Mouse (Mus musculus) mature B cell (primary cell): Measurements from ENCODE around the gene Csmd2.

Experiments used
- in situ Hi-C: fragments of 300-500 bp; cut with MboI; formaldehyde crosslinking; loops from 2 replicates; pipeline ENCODE4 v1.14.3; 2019

Gene Csmd2

GRCm38 (mm10) chr4:128245201-128245600 lies 257.5 kb downstream of the Csmd2 start:
- in situ Hi-C loops, result no loop called here

GRCm38 (mm10) chr4:128248676-128249075 lies 261.0 kb downstream of the Csmd2 start:
- in situ Hi-C loops, result no loop called here

DNA sequence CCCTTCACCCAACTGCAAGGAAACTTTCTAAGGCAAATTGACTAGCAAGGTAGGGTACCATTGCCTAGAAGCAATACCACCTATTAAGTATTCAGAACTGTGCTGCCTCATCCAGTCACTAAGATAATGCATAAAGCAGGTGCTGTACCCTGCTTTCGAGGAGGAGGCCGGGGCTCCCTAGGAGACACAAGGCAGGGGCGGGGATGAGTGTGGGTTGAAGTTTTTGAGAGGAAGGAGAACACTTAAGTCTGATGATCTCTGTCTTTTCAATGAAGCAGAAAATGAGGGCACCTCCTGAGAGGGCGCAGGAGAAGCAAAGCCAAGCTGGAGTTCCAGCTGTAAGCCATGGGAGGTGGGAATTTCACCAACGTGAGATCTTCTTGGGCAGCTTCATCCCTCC lies 271.6 kb downstream of the Csmd2 start:
- in situ Hi-C loops, result no loop called here

GRCm38 (mm10) chr4:128260907-128261560 lies 273.4 kb downstream of the Csmd2 start, which contains the start of gene Hmgb4:
TSS of gene Hmgb4 (minus strand) at chr4:128260957.
- in situ Hi-C loops, result no loop called here

DNA sequence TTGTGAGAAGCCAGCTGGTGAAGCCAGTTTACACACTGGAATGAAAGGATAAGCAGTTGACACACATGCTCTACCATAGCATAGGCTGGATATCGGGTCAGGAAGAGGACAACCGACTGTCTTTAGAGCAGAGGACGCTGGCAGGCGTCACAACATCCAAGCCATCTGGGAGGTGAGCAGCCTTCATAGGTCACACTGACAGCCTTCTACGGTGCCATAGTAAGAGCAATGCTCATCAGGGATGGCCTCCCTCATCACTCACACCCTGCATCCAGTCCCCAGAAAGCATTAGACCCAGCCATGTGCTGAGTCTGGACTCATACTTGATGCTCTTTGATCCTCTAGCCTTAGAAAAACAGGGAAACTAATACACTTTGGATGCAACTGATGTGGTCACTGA lies 276.8 kb downstream of the Csmd2 start:
- in situ Hi-C loops, result no loop called here

- in situ Hi-C loops, result no loop called here
Measured at GRCm38 (mm10) chr4:128265341-128265740, 277.7 kb downstream of the Csmd2 start.

DNA sequence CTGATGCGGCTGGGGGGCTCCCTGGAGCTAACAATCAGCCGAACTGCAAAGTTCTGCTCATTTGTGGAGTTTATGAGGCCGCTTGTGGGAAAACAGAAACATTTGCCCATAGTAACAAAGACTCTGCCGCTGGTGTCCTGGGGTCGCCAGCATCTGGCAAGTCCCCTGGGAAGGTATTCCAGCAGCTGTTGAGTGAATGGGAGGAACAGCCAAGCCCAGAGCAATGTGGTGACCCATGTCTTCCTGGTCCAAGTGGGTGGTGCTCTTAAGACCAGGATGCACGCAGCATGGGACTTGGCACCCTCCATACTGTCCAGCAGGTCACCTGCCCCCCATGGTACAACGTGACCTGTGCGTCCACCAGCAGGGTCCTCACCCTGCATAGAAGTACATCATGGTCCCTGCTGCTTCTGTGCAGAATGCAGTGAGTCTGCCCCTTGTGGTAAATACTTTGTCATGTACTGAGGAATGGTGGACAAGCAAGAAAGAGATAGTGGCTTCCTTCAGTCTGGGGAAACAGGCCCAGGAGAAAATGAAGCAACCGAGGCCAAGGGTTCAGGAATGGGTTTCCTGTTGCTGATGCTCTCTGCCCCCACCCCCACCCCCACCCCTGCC lies 281.7 kb downstream of the Csmd2 start:
- in situ Hi-C loops, result no loop called here

GRCm38 (mm10) chr4:128270177-128270576 lies 282.5 kb downstream of the Csmd2 start:
- in situ Hi-C loops, result no loop called here

DNA sequence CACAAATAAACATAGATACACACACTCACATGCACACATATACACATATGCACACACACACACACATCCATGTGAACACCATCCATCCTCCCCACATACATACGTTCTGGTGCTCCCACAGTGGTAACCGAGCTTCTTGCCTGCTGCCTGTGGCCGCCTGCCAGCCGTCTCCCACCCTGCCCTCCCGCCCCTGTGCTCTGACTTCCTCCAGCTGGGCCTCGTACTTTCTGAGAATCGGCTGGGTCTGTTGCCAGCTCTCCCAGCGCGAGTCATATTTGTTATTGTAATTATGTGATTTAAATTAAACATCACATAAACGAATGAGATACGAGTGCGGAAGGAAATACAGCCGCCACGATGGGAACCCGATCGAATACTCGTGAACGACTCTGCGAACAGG lies 283.3 kb downstream of the Csmd2 start:
- in situ Hi-C loops, result no loop called here

DNA sequence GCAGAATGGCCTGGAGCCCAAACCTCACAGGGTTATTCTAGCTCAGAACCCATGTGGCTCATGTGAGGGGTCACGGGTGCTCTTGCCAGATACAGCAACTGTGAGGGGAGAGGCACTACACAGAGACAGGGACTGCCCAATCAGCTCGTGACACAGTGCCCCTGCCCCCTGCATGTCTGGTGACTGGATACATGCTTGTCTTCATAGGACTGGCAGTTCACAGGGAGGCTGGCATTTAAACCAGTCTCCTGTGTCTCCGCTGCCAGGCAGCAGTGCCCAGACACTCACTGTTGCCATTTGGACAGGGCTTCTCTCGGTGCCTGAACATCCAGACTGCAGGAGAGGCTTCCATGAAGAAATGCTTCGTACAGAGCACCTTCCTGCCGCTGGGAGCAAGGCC lies 284.8 kb downstream of the Csmd2 start:
- in situ Hi-C loops, result no loop called here

GRCm38 (mm10) chr4:128273146-128273545 lies 285.5 kb downstream of the Csmd2 start:
- in situ Hi-C loops, result no loop called here

GRCm38 (mm10) chr4:128275116-128275515 lies 287.5 kb downstream of the Csmd2 start:
- in situ Hi-C loops, result no loop called here

DNA sequence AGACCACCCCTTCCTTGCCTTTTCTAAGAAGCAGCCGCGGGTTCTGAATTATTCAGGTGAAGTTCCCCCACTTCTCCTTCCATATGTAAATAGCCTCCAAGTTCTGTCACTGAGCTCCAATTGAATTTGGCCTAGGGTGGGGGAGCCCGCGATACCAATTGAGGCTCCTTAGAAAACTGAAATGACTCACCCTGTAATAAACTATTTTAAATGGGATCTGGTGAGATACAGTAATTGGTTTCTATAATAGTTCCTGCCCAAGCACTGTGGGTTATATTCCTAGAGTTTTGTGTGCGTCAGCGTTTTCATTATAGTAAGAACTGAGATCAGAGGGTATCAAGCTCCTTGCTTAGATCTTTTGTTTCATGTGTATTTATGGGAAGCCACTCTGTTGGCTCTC lies 287.9 kb downstream of the Csmd2 start:
- in situ Hi-C loops, result no loop called here

GRCm38 (mm10) chr4:128285009-128285408 lies 297.4 kb downstream of the Csmd2 start:
- in situ Hi-C loops, result no loop called here

- in situ Hi-C loops, result no loop called here
Measured at GRCm38 (mm10) chr4:128288095-128288494, 300.4 kb downstream of the Csmd2 start.

DNA sequence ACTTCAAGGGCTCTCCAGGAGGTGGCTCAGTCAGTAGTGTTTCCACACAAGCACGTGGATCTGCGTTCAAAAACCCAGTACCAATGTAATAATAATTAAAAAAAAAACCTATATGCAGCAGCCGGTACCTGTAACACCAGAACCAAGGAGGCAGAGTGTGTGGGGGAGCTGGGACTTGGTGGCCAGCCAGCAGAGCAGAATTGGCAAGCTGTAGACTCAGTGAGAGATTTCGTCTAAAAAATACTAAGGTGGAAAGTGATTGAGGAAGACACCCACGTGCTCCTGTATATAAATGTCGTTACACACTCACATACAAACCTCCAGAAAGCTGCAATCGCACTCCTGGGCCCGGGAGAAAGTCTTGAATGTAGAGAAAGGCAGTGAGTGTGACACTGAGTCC lies 316.4 kb downstream of the Csmd2 start:
- in situ Hi-C loops, result no loop called here

- in situ Hi-C loops, result no loop called here
Measured at GRCm38 (mm10) chr4:128306011-128306410, 318.4 kb downstream of the Csmd2 start.

- in situ Hi-C loops, result no loop called here
Measured at GRCm38 (mm10) chr4:128315328-128315727, 327.7 kb downstream of the Csmd2 start.

DNA sequence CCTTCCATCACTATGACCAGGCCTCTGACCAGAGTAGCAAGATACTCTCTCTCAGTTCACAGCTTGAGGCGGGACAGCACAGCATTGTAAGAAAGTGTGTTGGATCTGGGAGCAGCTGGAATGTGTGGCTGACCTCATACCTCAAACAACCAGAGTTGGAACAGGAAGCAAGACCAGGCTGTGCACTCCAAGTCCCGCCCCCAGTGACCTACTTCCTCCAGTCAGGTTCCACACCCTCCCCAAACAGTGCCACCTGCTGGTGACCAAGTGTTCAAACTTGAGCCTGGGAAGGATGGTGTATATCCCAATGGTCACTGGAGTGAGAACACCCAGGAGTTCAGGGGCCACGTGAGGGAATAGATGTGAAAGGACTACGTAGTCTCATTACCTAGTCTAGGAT lies 330.3 kb downstream of the Csmd2 start:
- in situ Hi-C loops, result no loop called here

DNA sequence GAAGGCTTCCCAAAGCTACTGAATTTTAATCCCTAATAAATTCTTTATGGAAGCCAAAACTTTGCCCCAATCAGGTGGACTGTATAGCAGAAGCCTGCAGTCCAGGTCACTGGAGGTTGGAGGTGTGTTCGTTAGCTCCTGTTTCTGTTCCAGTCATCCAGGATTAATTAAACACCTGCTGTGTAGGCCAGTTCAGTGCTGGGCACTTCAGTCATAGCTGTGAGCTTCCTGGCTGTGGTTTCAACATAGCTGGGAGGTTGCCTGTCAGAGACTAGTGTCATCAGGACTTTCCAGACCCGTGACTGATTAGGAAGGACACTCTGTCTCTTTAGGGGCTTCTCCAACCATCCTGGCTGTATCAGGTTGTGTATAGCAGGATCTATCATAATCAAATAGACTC lies 337.9 kb downstream of the Csmd2 start:
- in situ Hi-C loops, result no loop called here

GRCm38 (mm10) chr4:128326755-128327154 lies 339.1 kb downstream of the Csmd2 start:
- in situ Hi-C loops, result no loop called here

GRCm38 (mm10) chr4:128327421-128327820 lies 339.8 kb downstream of the Csmd2 start:
- in situ Hi-C loops, result no loop called here

DNA sequence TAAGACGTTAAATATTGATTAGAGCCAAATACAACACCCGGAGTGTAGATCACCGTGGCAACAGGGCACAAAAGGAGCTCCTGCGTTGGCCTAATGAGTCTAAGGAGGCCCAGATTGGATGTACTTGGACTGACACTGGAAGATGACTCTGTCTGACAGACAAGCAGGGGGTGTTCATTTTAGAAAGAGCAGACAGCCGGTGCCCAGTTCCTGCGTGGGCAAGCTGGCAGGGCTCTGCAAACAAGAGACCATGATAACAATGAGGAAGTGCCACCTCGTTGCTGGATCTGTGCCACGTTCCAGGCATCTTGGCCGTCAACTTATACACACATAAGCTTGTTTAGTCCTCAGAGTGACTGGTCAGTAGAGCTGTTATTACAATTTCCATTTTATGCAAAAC lies 342.9 kb downstream of the Csmd2 start:
- in situ Hi-C loops, result no loop called here

DNA sequence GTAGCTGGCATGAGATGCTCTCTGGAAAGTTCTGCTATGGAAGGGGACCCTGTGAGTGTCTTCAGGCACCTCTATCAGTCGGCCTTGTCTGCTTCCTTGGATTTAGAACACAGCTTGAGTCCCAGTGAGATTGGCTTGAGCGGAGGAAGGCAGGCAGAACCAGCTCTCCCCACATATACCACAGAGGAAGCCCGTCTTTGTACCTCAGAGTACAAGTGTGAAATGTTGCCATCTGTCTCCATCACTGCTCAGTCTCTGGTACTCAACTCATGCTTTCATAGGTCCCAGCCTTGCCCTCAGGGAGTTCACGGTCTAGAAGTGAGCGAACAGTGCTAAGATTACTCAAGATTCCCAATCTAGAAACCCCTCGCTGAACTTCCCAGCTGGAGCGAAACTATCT lies 352.8 kb downstream of the Csmd2 start:
- in situ Hi-C loops, result no loop called here
